Mouse (Mus musculus) small intestine, adult 2 months (tissue): ENCODE measurements around the gene Fryl. TPM values are rescaled to one million over a fixed set of nuclear protein-coding genes. Genes with fewer than 3 reads are reported as not detected.
A peak's percentile ranks its signal among the peaks of the same experiment; 100 is the strongest.

Experiments used
- H3K27ac ChIP-seq: fragments of 200-500 bp; 2 replicates; pipeline ENCODE4 v1.5.1; 2012; ENCODE audit warnings: low read depth, low read length, control low read depth, inconsistent platforms; ENCODE audit not compliant: insufficient read depth
- H3K27me3 ChIP-seq: fragments of 200-500 bp; 2 replicates; pipeline ENCODE4 v1.6.1; 2012; ENCODE audit warnings: mild to moderate bottlenecking, moderate library complexity, low read length, inconsistent platforms; ENCODE audit not compliant: control insufficient read depth, insufficient read depth
- H3K36me3 ChIP-seq: fragments of 200-500 bp; 2 replicates; pipeline ENCODE4 v1.6.1; 2012; ENCODE audit warnings: mild to moderate bottlenecking, low read length, control low read depth, inconsistent platforms; ENCODE audit not compliant: control insufficient read depth, insufficient read depth
- H3K4me1 ChIP-seq: fragments of 200-500 bp; 2 replicates; pipeline ENCODE4 v1.6.1; 2012; ENCODE audit warnings: low read length, inconsistent platforms, mixed read lengths; ENCODE audit not compliant: control insufficient read depth, insufficient read depth, insufficient read length
- H3K4me3 ChIP-seq: fragments of 200-500 bp; 2 replicates; pipeline ENCODE4 v1.5.1; 2012; ENCODE audit warnings: low read depth, mild to moderate bottlenecking, control low read depth, inconsistent platforms, low read length, moderate library complexity
- CTCF ChIP-seq: fragments of 200-500 bp; IDR thresholded peaks from 2 replicates; pipeline ENCODE4 v1.5.1; 2012; ENCODE audit warnings: low read depth, mild to moderate bottlenecking, control low read depth, inconsistent platforms, low read length, moderate library complexity, mixed read lengths; ENCODE audit not compliant: insufficient replicate concordance, insufficient read length; ENCODE audit errors: extremely low read depth
- POLR2A ChIP-seq: fragments of 200-500 bp; IDR thresholded peaks from 2 replicates; pipeline ENCODE4 v1.6.1; 2012; ENCODE audit warnings: low read depth, mild to moderate bottlenecking, control low read depth, inconsistent platforms, low read length, moderate library complexity
- WGBS: fragments of 180-500 bp; shearing (Covaris S2); methylation state at CpG from one replicate; pipeline ENCODE4 v1.1.7; 2018; 5-methylcytosine and 5-hydroxymethylcytosine counted together
- polyA plus RNA-seq: library from polyadenylated mRNA; depleted of rRNA; stranded (reverse); fragments of >200 nt; gene quantifications from 2 replicates; pipeline ENCODE4 v1.2.3, GENCODE M21; 2012; rRNA removed

The Fryl gene
- polyA plus RNA-seq = 44.6 and 104 TPM in 2 replicates

DNA sequence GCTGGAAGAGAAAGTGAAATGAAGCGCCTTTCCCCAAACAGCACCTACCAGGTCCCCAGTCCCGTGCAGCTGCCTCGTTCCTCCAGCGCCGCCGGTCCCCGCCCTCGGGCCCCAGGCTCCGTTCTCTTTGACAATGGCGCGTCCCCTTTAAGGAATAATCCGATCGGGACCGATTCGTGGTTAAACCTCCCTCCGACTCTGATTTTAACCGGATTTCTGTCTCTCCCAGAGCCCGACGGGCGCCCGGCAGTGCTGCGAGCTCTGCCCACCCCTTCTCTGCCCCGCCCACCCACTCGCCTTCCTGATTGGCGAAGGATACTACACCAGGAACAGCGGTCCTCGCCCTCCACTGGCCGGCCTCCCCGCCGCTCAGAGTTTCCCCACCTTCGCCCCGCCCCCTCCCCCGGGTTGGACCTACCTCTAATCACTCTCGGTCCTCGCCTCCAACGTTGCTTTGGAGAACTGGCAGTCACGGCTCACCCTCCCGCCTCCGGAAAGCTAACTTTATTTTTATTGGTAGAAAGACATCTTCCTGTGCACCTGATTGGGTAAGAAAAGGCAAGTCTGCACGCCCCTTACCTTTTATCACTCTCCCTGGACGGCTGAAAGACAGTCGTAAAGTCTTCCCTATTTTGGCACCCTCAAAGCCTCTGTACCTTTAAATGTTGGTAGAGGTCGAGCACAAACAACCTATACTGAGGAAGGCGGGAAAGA, at the start of gene Fryl:
TSS of gene Fryl (minus strand) at position 268 of the 714 bp plus-strand sequence.
- Histone ChIP-seq H3K27me3 (no peaks in the 10 kb centered on the region), H3K36me3 (no peaks in the 10 kb centered on the region), H3K4me1 (peaks cover 7% of the 10 kb centered on the region; the same call in 1 of the 2 replicates), H3K27ac (peak within 1 kb of the TSS; percentile 95), H3K4me3 (peak within 1 kb of the TSS; percentile 96)
- WGBS = under 1% methylated on average over 44 of the region's 44 CpGs
- TF ChIP-seq CTCF = no peak
- peak; percentile 48; the same call in 1 of the 2 replicates for TF ChIP-seq POLR2A

- peaks cover 68% of the 10 kb centered on the region for H3K36me3 ChIP-seq
These were observed 48.1 kb upstream of the Fryl start for GRCm38 (mm10) chr5:73304507-73304906.

DNA sequence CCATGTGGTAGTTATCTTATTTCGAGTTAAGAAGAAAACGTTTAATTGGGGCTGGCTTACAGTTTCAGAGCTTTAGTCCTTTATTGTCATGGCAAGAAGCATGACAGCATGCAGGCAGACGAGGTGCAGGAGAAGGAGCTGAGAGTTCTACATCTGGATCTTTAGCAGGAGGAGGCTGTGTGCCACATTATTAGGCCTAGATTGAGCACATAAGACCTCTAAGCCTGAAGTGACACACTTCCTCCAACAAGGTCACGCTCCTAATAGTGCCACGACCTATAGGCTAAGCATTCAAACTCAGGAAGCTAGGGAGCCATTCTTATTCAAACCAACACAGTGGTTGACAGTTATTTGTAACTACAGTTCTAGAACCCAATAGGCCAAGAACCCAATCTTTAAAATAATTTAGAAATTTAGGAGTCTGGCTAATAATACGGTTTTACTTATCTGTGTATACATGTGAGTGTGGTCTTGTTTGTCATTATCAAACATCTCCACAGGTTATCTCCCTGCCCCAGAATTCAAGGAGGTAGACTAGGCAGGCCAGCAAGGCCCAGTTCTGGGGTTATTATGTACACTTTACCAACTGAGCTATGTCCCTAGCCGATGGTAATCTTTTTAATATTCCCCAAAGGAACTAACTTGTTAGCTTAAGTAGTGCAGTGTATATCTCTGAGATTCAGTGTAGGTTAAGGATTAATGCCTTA, 45.3 kb upstream of the Fryl start:
- no peak overlapping the region for H3K4me3 ChIP-seq
- 84% methylated on average over 7 of the region's 7 CpGs for WGBS
- H3K27ac ChIP-seq = no peak overlapping the region
- no peak for TF ChIP-seq CTCF
- no peak for TF ChIP-seq POLR2A
- no peaks in the 10 kb centered on the region for H3K27me3 ChIP-seq
- peaks cover 55% of the 10 kb centered on the region for H3K36me3 ChIP-seq
- H3K4me1 ChIP-seq = no peaks in the 10 kb centered on the region

More at GRCm38 (mm10) chr5:73304507-73304906, 48.1 kb upstream of the Fryl start:
- Histone ChIP-seq H3K27ac (no peak overlapping the region), H3K27me3 (no peaks in the 10 kb centered on the region), H3K4me1 (no peaks in the 10 kb centered on the region), H3K4me3 (no peak overlapping the region)
- no peak for TF ChIP-seq CTCF
- TF ChIP-seq POLR2A = no peak
- WGBS = 85% methylated on average over 12 of the region's 12 CpGs

- no peaks in the 10 kb centered on the region for H3K27me3 ChIP-seq
- 83% methylated on average over 4 of the region's 4 CpGs for WGBS
- peaks cover 5% of the 10 kb centered on the region; the same call in 1 of the 2 replicates for H3K4me1 ChIP-seq
- TF ChIP-seq POLR2A (no peak), CTCF (no peak)
- H3K36me3 ChIP-seq = peaks cover 31% of the 10 kb centered on the region
- no peak overlapping the region for H3K27ac ChIP-seq
- no peak overlapping the region for H3K4me3 ChIP-seq
These were observed 39.5 kb upstream of the Fryl start for GRCm38 (mm10) chr5:73295916-73296315.

DNA sequence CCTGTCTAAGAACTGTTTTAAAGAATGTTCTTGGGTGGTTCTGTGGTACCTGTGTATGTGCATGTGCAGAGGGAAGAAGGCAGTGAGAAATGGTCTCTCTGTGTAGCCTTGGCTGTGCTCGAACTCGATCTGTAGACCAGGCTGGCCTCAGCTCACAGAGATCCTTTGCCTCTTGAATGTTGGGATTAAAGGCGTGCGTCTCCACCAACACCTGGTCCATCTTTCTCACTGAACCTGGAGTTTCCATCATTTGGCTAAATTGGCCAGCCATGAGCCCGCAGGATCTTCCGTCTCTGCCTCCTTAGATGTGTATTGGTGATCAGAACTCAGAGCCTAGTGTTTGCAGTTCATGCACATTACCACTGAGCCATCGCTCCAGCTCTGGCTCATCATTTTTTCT, 38.6 kb upstream of the Fryl start:
- peaks cover 5% of the 10 kb centered on the region; the same call in 1 of the 2 replicates for H3K4me1 ChIP-seq
- no peak overlapping the region for H3K4me3 ChIP-seq
- H3K36me3 ChIP-seq = peaks cover 25% of the 10 kb centered on the region
- no peak overlapping the region for H3K27ac ChIP-seq
- WGBS = 96% methylated on average over 7 of the region's 7 CpGs
- TF ChIP-seq POLR2A (no peak), CTCF (no peak)
- H3K27me3 ChIP-seq = no peaks in the 10 kb centered on the region

GRCm38 (mm10) chr5:73293458-73293827, 37.0 kb upstream of the Fryl start:
- no peaks in the 10 kb centered on the region for H3K27me3 ChIP-seq
- TF ChIP-seq CTCF (no peak), POLR2A (no peak)
- no peak overlapping the region for H3K27ac ChIP-seq
- H3K4me1 ChIP-seq = peaks cover 5% of the 10 kb centered on the region; the same call in 1 of the 2 replicates
- H3K36me3 ChIP-seq = peaks cover 18% of the 10 kb centered on the region
- WGBS = 2% methylated on average over 8 of the region's 8 CpGs
- peak overlapping the region; percentile 100; the same call in 1 of the 2 replicates for H3K4me3 ChIP-seq
